Mouse (Mus musculus): ENCODE data around the gene Gm14325. TPM values are rescaled to one million over a fixed set of nuclear protein-coding genes. Genes with fewer than 3 reads are reported as not detected.

Gm14325 gene
- total and polyA plus RNA-seq, 2 experiments, result 4.0 to 34.7 TPM

Other genes starting within 250 kb of the Gm14325 start
- gene Gm14322, start 81.0 kb downstream of the Gm14325 start, total RNA-seq (2014; rRNA removed), result 1.5 and 2.8 TPM in 2 replicates
- 0.26 TPM in 1 of 2 replicates, not detected in the other for gene Gm14322, start 81.0 kb downstream of the Gm14325 start, polyA plus RNA-seq (2012; rRNA removed)
- 5.9 and 7.7 TPM in 2 replicates for gene Gm14327, start 56.8 kb upstream of the Gm14325 start, total RNA-seq (2014; rRNA removed)
- gene Gm14327, start 56.8 kb upstream of the Gm14325 start, polyA plus RNA-seq (2012; rRNA removed), result 1.3 and 1.8 TPM in 2 replicates
- gene Zfp972, start 85.3 kb upstream of the Gm14325 start, total RNA-seq (2014; rRNA removed), result 1.4 and 5.3 TPM in 2 replicates
- gene Zfp972, start 85.3 kb upstream of the Gm14325 start, polyA plus RNA-seq (2012; rRNA removed), result 0.24 TPM in 1 of 2 replicates, not detected in the other
- 8.9 and 12.6 TPM in 2 replicates for gene Gm14326, start 117.0 kb upstream of the Gm14325 start, total RNA-seq (2014; rRNA removed)
- gene Gm14326, start 117.0 kb upstream of the Gm14325 start, polyA plus RNA-seq (2012; rRNA removed), result 0.80 and 0.97 TPM in 2 replicates
- 15.2 and 20.0 TPM in 2 replicates for gene Zfp971, start 182.9 kb upstream of the Gm14325 start, total RNA-seq (2014; rRNA removed)
- 1.1 TPM in 2 replicates for gene Zfp971, start 182.9 kb upstream of the Gm14325 start, polyA plus RNA-seq (2012; rRNA removed)
- 11.8 and 15.0 TPM in 2 replicates for gene Zfp931, start 238.1 kb upstream of the Gm14325 start, total RNA-seq (2014; rRNA removed)
- gene Zfp931, start 238.1 kb upstream of the Gm14325 start, polyA plus RNA-seq (2012; rRNA removed), result 1.3 TPM in 2 replicates